Mouse (Mus musculus) kidney, adult 2 months (tissue): ENCODE measurements around the gene Rreb1.

Experiments
- CTCF ChIP-seq: fragments of 200-500 bp; conservative IDR thresholded peaks from 2 replicates; pipeline ENCODE4 v1.5.1; 2011; ENCODE audit warnings: low read depth, mild to moderate bottlenecking, control low read depth, low read length, moderate library complexity, mixed read lengths; ENCODE audit not compliant: insufficient read depth, insufficient read length
- POLR2A ChIP-seq: fragments of 200-500 bp; IDR thresholded peaks from one replicate; pipeline ENCODE4 v1.6.1; 2011; ENCODE audit warnings: low read depth, low read length, control low read depth

DNA sequence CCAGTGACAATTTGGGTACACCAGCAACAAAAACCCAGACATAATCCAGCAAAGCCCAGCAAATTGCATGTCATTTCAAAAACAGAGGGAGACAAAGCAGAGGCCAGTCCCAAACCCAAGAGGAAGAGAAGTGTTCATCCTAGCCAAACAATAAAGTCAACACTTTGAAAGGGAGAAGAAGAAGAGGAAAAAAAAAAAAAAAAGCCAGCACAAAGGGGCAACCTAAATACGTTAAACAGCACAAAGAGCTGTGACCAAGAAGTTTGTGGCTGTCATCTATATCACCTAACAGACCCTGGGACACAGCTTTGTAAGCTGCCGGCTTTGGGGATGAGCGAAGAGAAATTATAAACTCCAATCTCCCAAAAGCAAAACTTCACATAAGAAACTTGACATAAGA lies 17.8 kb upstream of the Rreb1 start:
- TF ChIP-seq POLR2A, result no peak
- no peak for TF ChIP-seq CTCF
